Mouse (Mus musculus): ENCODE measurements around the gene Serpinb5. TPM values are rescaled to one million over a fixed set of nuclear protein-coding genes. Genes with fewer than 3 reads are reported as not detected.

Serpinb5 gene
- total and polyA plus RNA-seq, 3 experiments, result 0.06 TPM; not detected in 2

DNA sequence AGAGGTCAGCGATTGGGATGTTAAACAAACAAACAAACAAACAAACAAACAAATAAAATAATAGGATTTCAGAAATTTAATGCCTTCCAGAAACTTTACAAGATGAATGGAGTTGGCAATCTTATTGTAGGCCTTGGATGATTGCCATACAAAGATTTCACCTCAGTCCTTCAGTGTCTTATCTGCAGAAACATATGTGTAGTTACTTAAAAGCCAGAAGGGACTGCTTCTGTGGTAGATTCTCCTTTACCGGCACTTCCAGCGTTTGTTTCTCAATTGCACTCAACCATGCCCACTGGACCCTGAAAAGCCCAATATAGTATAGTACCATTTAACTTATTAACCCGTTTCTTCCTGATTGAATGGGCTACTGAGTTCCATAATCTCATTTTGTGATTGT is 32.2 kb upstream of the Serpinb5 start:
- no peaks in the 10 kb centered on the region for H3K79me2 ChIP-seq (replicated peaks; ENCODE audit: control insufficient read depth, insufficient read depth, low read length)
- H3K9ac ChIP-seq (ENCODE audit: low read depth, low read length), result no peak overlapping the region
- no peak for TF ChIP-seq POLR2A (IDR thresholded peaks at IDR 0.05; ENCODE audit: insufficient read depth, low read depth, low read length)
- no peak for TF ChIP-seq CTCF (IDR thresholded peaks at IDR 0.05)
- TF ChIP-seq EP300 (IDR thresholded peaks at IDR 0.05; ENCODE audit: insufficient read depth, low read depth, low read length), result no peak
- 45% methylated on average over 4 of the region's 4 CpGs for WGBS
- intact Hi-C loops (cut with DNase I), result no loop called here
- no peaks in the 10 kb centered on the region for H3K27me3 ChIP-seq (ENCODE audit: control insufficient read depth, insufficient read depth, low read length)
- H3K27ac ChIP-seq, result no peak overlapping the region
- H3K36me3 ChIP-seq (ENCODE audit: control insufficient read depth, insufficient read depth, low read length), result no peaks in the 10 kb centered on the region
- no peak for DNase-seq
- no peaks in the 10 kb centered on the region for H3K4me1 ChIP-seq (ENCODE audit: control insufficient read depth, insufficient read depth, low read length)
- no peak overlapping the region for H3K4me3 ChIP-seq

DNA sequence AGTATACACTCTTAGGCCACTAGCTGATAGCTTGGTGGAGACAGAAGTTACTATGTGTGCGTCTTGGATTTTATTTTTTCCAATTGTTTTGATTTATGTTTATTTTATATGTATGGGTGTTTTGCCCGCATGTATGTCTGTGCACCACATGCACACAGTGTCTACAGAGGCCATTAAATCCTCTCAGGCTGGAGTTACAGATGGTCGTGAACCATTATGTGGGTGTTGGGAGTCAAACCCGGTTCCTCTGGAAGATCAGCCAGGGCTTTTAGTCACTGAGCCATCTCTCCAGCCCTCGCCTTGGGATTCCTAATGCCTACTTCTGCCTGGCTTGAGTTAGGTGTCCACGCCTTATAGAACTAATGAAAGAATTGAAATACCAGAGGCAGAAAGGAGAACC is 4.6 kb downstream of the Serpinb5 start:
- Histone ChIP-seq H3K4me1 (ENCODE audit: control insufficient read depth, insufficient read depth, low read length) (no peaks in the 10 kb centered on the region), H3K27me3 (ENCODE audit: control insufficient read depth, insufficient read depth, low read length) (no peaks in the 10 kb centered on the region), H3K79me2 (replicated peaks; ENCODE audit: control insufficient read depth, insufficient read depth, low read length) (no peaks in the 10 kb centered on the region), H3K9ac (ENCODE audit: low read depth, low read length) (no peak overlapping the region), H3K36me3 (ENCODE audit: control insufficient read depth, insufficient read depth, low read length) (no peaks in the 10 kb centered on the region), H3K27ac (no peak overlapping the region), H3K4me3 (no peak overlapping the region)
- 87% methylated on average over 6 of the region's 6 CpGs for whole genome bisulfite sequencing
- intact Hi-C loops (cut with DNase I), result no loop called here
- DNase-seq, result no peak
- TF ChIP-seq POLR2A (IDR thresholded peaks at IDR 0.05; ENCODE audit: insufficient read depth, low read depth, low read length), result no peak
- no peak for TF ChIP-seq EP300 (IDR thresholded peaks at IDR 0.05; ENCODE audit: insufficient read depth, low read depth, low read length)
- no peak for TF ChIP-seq CTCF (IDR thresholded peaks at IDR 0.05)

DNA sequence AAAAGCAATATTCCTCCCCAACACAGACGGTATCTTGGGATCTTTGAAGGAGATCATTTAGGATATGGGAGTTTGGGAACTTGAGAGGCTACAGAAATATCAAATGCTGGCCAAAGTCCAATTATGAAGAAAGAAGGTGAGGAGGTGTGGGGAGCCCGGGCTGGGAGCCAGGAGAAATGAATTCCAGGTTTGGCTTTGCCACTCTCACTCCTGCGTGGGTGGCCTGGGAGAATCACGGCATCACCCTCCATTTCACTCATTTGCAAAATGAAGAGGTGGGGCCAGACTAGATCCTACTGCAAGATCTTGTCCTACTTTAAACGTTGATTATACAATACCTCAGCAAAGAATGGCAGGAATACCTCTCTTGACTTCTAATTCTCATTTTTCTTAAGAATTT is 5.1 kb downstream of the Serpinb5 start:
- TF ChIP-seq POLR2A (IDR thresholded peaks at IDR 0.05; ENCODE audit: insufficient read depth, low read depth, low read length) (no peak), CTCF (IDR thresholded peaks at IDR 0.05) (no peak), EP300 (IDR thresholded peaks at IDR 0.05; ENCODE audit: insufficient read depth, low read depth, low read length) (no peak)
- 63% methylated on average over 5 of the region's 5 CpGs for WGBS
- no peak for DNase-seq

DNA sequence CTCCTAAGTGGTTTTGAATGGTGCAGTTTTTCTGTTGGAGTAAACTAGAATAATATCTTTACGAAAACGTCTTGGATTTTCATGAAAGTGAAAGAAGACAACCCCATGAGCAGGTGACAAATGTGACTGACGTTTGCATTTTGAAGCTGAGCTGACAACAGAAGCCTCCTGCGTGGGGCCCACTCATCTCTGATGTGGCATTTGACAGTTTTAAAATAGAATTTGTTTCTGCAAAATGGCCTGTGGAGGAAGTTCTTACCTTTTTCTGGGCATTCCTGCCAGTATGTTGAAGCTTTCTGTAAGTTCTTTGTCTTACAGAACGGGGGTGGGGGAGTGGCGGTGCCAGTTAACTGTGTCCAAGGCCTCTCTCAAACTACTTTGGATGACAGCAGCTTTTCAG is 5.8 kb downstream of the Serpinb5 start:
- Histone ChIP-seq H3K4me3 (no peak overlapping the region), H3K27ac (no peak overlapping the region), H3K36me3 (ENCODE audit: control insufficient read depth, insufficient read depth, low read length) (no peaks in the 10 kb centered on the region), H3K9ac (ENCODE audit: low read depth, low read length) (no peak overlapping the region), H3K27me3 (ENCODE audit: control insufficient read depth, insufficient read depth, low read length) (no peaks in the 10 kb centered on the region), H3K4me1 (ENCODE audit: control insufficient read depth, insufficient read depth, low read length) (no peaks in the 10 kb centered on the region), H3K79me2 (replicated peaks; ENCODE audit: control insufficient read depth, insufficient read depth, low read length) (no peaks in the 10 kb centered on the region)
- 79% methylated on average over 6 of the region's 6 CpGs for WGBS
- no peak for TF ChIP-seq CTCF (IDR thresholded peaks at IDR 0.05)
- no peak for TF ChIP-seq POLR2A (IDR thresholded peaks at IDR 0.05; ENCODE audit: insufficient read depth, low read depth, low read length)
- TF ChIP-seq EP300 (IDR thresholded peaks at IDR 0.05; ENCODE audit: insufficient read depth, low read depth, low read length), result no peak
- no peak for DNase-seq
- intact Hi-C loops (cut with DNase I), result no loop called here

More for the DNA sequence above, 5.1 kb downstream of the Serpinb5 start:
- H3K9ac ChIP-seq (ENCODE audit: low read depth, low read length), result no peak overlapping the region
- no peak overlapping the region for H3K27ac ChIP-seq
- H3K4me1 ChIP-seq (ENCODE audit: control insufficient read depth, insufficient read depth, low read length), result no peaks in the 10 kb centered on the region
- H3K36me3 ChIP-seq (ENCODE audit: control insufficient read depth, insufficient read depth, low read length), result no peaks in the 10 kb centered on the region
- H3K4me3 ChIP-seq, result no peak overlapping the region
- intact Hi-C loops (cut with DNase I), result no loop called here
- no peaks in the 10 kb centered on the region for H3K79me2 ChIP-seq (replicated peaks; ENCODE audit: control insufficient read depth, insufficient read depth, low read length)
- H3K27me3 ChIP-seq (ENCODE audit: control insufficient read depth, insufficient read depth, low read length), result no peaks in the 10 kb centered on the region

DNA sequence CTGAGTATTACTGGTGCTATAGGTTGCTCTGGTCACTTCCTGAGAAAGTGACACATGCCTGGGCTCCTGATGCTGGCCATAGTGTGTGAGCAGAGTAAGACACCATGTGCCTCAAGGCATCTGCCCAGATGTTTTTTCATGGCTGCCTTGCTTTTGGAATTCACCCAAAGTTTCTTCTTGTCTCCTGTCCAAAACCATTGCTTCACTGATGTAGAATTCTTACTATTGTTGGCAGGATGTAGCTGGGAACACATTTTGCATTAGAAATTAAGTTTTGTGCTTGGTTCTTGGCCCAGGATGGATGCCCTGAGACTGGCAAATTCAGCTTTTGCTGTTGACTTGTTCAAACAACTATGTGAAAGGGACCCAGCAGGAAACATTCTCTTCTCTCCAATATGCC is 9.0 kb downstream of the Serpinb5 start:
- no peak for DNase-seq
- no peaks in the 10 kb centered on the region for H3K36me3 ChIP-seq (ENCODE audit: control insufficient read depth, insufficient read depth, low read length)
- H3K9ac ChIP-seq (ENCODE audit: low read depth, low read length), result no peak overlapping the region
- intact Hi-C loops (cut with DNase I), result no loop called here
- no peak overlapping the region for H3K27ac ChIP-seq
- no peaks in the 10 kb centered on the region for H3K79me2 ChIP-seq (replicated peaks; ENCODE audit: control insufficient read depth, insufficient read depth, low read length)
- no peak overlapping the region for H3K4me3 ChIP-seq
- H3K27me3 ChIP-seq (ENCODE audit: control insufficient read depth, insufficient read depth, low read length), result no peaks in the 10 kb centered on the region
- no peak for TF ChIP-seq EP300 (IDR thresholded peaks at IDR 0.05; ENCODE audit: insufficient read depth, low read depth, low read length)
- no peak for TF ChIP-seq POLR2A (IDR thresholded peaks at IDR 0.05; ENCODE audit: insufficient read depth, low read depth, low read length)
- no peak for TF ChIP-seq CTCF (IDR thresholded peaks at IDR 0.05)
- H3K4me1 ChIP-seq (ENCODE audit: control insufficient read depth, insufficient read depth, low read length), result no peaks in the 10 kb centered on the region

DNA sequence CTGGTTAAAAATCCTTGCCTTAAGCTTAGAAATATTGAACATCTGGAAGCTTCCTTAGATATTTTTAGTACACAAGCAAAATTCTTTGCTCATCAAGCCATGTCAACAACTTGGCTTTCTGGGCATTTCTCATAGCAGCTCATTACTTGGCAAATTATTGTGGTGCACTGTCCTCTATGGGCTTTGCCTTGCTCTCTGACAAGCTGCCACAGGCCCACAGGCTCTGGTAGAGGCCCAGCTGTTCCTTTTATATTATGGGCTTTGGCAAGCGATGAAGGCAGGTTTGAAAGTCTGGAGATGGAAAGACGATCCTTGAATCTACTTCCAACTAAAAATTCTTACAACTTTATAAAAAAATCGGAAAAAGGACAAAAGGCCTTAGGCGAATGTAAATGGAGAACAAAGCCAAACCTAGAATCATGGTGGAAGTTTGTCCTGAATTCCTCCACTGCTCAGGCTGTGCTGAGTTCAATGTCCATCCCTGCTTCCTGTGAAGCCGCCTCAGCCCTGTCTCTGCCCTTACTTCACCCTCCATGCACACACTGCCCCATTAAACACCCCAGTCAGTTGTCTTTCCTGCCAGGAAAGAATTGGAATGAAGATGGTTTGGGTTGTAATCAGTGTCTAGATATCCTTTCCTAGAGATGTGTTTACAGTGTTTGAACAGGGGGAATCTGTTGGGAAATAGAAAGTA is 14.4 kb downstream of the Serpinb5 start:
- no peak overlapping the region for H3K4me3 ChIP-seq
- no peak overlapping the region for H3K9ac ChIP-seq (ENCODE audit: low read depth, low read length)
- no peak overlapping the region for H3K27ac ChIP-seq
- no peaks in the 10 kb centered on the region for H3K27me3 ChIP-seq (ENCODE audit: control insufficient read depth, insufficient read depth, low read length)
- no peak for TF ChIP-seq CTCF (IDR thresholded peaks at IDR 0.05)
- no peak for TF ChIP-seq EP300 (IDR thresholded peaks at IDR 0.05; ENCODE audit: insufficient read depth, low read depth, low read length)
- TF ChIP-seq POLR2A (IDR thresholded peaks at IDR 0.05; ENCODE audit: insufficient read depth, low read depth, low read length), result no peak
- no peaks in the 10 kb centered on the region for H3K36me3 ChIP-seq (ENCODE audit: control insufficient read depth, insufficient read depth, low read length)
- no peaks in the 10 kb centered on the region for H3K4me1 ChIP-seq (ENCODE audit: control insufficient read depth, insufficient read depth, low read length)
- WGBS, result 71% methylated on average over 5 of the region's 5 CpGs
- intact Hi-C loops (cut with DNase I), result no loop called here
- no peaks in the 10 kb centered on the region for H3K79me2 ChIP-seq (replicated peaks; ENCODE audit: control insufficient read depth, insufficient read depth, low read length)
- no peak for DNase-seq

All from heart, adult 2 months (tissue).